Mouse (Mus musculus) hindbrain, embryonic 11.5 days (tissue): ENCODE results near the gene Psmb9. TPM values are rescaled to one million over a fixed set of nuclear protein-coding genes. Genes with fewer than 3 reads are reported as not detected.
"Not testable (repeated sequence)": the region's sequence is repeated elsewhere in the genome, so short reads cannot be mapped to it uniquely, and the experiment has no call there.

Source experiments
- ATAC-seq: fragments of 200-750 bp; cut with Nextera tagmentation; 2 replicates; pipeline ENCODE4 v1.8.0; 2017; ENCODE audit warnings: mild to moderate bottlenecking, moderate TSS enrichment, moderate library complexity; ENCODE audit not compliant: low FRiP score
- DNase-seq: peaks from one replicate; pipeline ENCODE4 v3.0.0-alpha.2; 2015; ENCODE audit warnings: low spot score
- H3K27ac ChIP-seq: fragments of 300-500 bp; sonication (generic); 2 replicates; pipeline ENCODE4 v1.5.1; 2014; ENCODE audit warnings: mild to moderate bottlenecking, low read depth, low read length
- H3K27me3 ChIP-seq: fragments of 300-500 bp; sonication (generic); 2 replicates; pipeline ENCODE4 v1.6.1; 2014; ENCODE audit warnings: mild to moderate bottlenecking, low read length, moderate library complexity, mixed read lengths; ENCODE audit not compliant: control insufficient read depth, insufficient read depth
- H3K36me3 ChIP-seq: fragments of 300-500 bp; sonication (generic); 2 replicates; pipeline ENCODE4 v1.6.1; 2014; ENCODE audit warnings: mild to moderate bottlenecking, low read length, moderate library complexity, mixed read lengths; ENCODE audit not compliant: control insufficient read depth, insufficient read depth
- H3K4me1 ChIP-seq: fragments of 300-500 bp; sonication (generic); replicated peaks from 2 replicates; pipeline ENCODE4 v1.6.1; 2014; ENCODE audit warnings: low read length, mixed read lengths; ENCODE audit not compliant: control insufficient read depth, insufficient read depth
- H3K4me2 ChIP-seq: fragments of 300-500 bp; sonication (generic); replicated peaks from 2 replicates; pipeline ENCODE4 v1.6.1; 2014; ENCODE audit warnings: mild to moderate bottlenecking, low read depth, low read length
- H3K4me3 ChIP-seq: fragments of 300-500 bp; sonication (generic); 2 replicates; pipeline ENCODE4 v1.5.1; 2014; ENCODE audit warnings: low read depth, low read length
- H3K9ac ChIP-seq: fragments of 300-500 bp; sonication (generic); 2 replicates; pipeline ENCODE4 v1.6.1; 2014; ENCODE audit warnings: low read depth, low read length
- H3K9me3 ChIP-seq: fragments of 300-500 bp; sonication (generic); 2 replicates; pipeline ENCODE4 v1.6.1; 2016; ENCODE audit warnings: low read length; ENCODE audit not compliant: control insufficient read depth
- WGBS: fragments of 180-500 bp; shearing (Covaris S2); extraction: QIAGEN DNeasy Blood & Tissue Kit; methylation state at CpG from one replicate; pipeline ENCODE4 v1.1.7; 2014; 5-methylcytosine and 5-hydroxymethylcytosine counted together
- polyA plus RNA-seq: library from polyadenylated mRNA; unstranded; fragments of >200 nt; fragmentation: Nextera tagmentation; extraction: Ambion mirVana; gene quantifications from 2 replicates; pipeline ENCODE4 v1.2.1, GENCODE M21; 2014

Psmb9 gene
- polyA plus RNA-seq: 0.42 and 1.1 TPM in 2 replicates

DNA sequence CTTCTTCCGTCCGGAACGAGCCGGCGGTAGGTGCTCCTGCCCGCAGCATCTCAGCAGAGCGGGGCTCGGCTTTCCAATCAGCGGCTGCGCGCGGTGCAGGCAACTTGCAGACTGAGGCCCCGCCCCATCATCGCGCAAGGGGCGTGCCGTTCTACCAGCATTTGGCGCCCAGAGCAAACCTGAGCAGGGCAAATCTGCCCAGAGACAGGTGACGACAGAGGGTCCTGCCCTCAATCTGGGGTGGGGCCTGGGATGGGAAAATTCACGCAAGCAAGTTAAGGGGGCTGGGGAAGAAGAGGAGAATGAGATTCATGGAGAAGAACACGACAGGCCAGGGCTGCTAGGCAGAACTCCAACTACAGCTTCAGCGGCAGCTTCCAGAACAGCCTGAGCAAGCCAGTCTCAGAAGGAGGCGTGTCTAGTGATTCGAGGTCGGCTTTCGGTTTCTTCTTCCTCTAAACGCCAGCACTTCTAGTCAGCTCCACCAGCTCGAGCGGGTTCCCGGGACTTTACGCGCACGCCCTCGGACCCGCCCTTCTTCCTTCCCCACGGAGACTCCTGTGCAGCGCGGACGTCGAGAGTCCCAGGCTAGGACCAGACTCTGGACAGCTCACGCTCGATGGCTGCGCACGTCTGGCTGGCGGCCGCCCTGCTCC is at the start of gene Psmb9, which contains the start of gene Tap1:
Psmb9 (minus strand) TSS at position 504 of the 656 bp plus-strand sequence.
Tap1 (plus strand) TSS at position 293 of the 656 bp plus-strand sequence.
- peaks cover 49% of the 10 kb centered on the region for H3K27me3 ChIP-seq

DNA sequence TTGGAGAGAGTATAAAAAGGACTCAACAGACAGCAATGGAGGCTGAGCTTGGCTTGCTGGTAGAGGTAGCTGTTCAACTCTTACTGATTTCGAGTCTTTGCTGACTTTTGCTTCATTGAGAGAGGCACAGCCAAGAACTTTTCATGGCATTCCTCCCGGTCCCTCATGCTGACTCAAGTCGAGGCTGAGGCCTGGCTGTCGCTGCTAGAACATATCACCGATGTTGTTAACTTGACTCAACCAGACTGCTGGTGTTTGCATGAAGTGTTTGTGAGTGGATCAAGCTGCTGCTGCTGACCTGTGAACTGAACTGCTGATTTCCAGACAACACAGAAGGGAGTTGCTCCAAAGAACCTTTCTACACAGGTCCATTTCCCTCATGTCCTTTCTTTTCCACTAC is 49.1 kb upstream of the Psmb9 start:
- H3K27me3 ChIP-seq: no peaks in the 10 kb centered on the region
- no peak overlapping the region for H3K27ac ChIP-seq
- 81% methylated on average over 5 of the region's 5 CpGs for WGBS
- no peak overlapping the region for H3K4me2 ChIP-seq
- ATAC-seq (no peak), DNase-seq (no peak)
- H3K9me3 ChIP-seq: no peaks in the 10 kb centered on the region
- H3K4me1 ChIP-seq: no peaks in the 10 kb centered on the region
- H3K9ac ChIP-seq: no peak overlapping the region
- no peak overlapping the region for H3K4me3 ChIP-seq
- H3K36me3 ChIP-seq: no peaks in the 10 kb centered on the region

More for the DNA sequence above, at the start of gene Psmb9, which contains the start of gene Tap1:
- ATAC-seq (peak; percentile 90), DNase-seq (peak; percentile 92)
- peak within 1 kb of the TSS; percentile 36 for H3K4me3 ChIP-seq
- no peaks in the 10 kb centered on the region for H3K9me3 ChIP-seq
- peaks cover 7% of the 10 kb centered on the region for H3K4me1 ChIP-seq
- under 1% methylated on average over 46 of the region's 46 CpGs for WGBS
- no peak within 1 kb of the TSS for H3K27ac ChIP-seq
- H3K36me3 ChIP-seq: no peaks in the 10 kb centered on the region
- H3K9ac ChIP-seq: peak within 1 kb of the TSS; percentile 23; the same call in 1 of the 2 replicates
- peak within 1 kb of the TSS; percentile 78 for H3K4me2 ChIP-seq

DNA sequence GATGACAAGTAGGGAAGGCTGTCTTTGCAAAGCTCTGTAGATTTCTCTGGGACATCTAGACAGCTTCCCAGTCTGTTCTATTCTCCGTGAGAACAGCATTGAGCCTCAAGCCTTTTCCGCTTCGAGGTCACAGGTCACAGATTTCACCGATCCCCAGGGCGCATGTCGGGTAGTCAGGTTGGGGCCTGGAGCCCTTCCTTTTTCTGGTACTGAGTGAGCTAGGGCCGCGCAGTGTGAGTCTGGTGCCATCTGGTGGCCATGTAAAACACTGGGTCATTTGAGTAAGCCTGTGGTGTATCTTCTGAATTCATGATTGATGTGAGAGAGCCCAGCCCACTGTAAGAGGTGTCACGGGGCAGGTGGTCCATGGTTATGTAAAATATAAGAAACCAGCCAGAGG is 47.4 kb upstream of the Psmb9 start:
- Histone ChIP-seq H3K4me3 (no peak overlapping the region), H3K27ac (no peak overlapping the region), H3K27me3 (no peaks in the 10 kb centered on the region), H3K4me2 (no peak overlapping the region), H3K36me3 (no peaks in the 10 kb centered on the region), H3K9ac (no peak overlapping the region), H3K4me1 (no peaks in the 10 kb centered on the region), H3K9me3 (no peaks in the 10 kb centered on the region)
- WGBS: 55% methylated on average over 9 of the region's 9 CpGs
- DNase-seq (peak; percentile 68), ATAC-seq (no peak)

GRCm38 (mm10) chr17:34232021-34232420 is 44.5 kb upstream of the Psmb9 start:
- 87% methylated on average over 5 of the region's 7 CpGs for WGBS
- not testable (repeated sequence) for H3K4me1 ChIP-seq, H3K9me3 ChIP-seq

DNA sequence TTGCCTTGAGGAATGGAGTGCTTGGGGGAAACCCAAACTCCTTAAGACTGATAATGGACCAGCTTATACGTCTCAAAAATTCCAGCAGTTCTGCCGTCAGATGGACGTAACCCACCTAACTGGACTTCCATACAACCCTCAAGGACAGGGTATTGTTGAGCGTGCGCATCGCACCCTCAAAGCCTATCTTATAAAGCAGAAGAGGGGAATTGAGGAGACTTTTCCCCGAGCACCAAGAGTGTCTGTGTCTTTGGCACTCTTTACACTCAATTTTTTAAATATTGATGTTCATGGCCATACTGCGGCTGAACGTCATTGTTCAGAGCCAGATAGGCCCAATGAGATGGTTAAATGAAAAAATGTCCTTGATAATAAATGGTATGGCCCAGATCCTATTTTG is 43.4 kb upstream of the Psmb9 start:
- H3K27ac ChIP-seq, H3K4me2 ChIP-seq, H3K9ac ChIP-seq, DNase-seq, H3K4me1 ChIP-seq, H3K27me3 ChIP-seq, ATAC-seq, H3K4me3 ChIP-seq, H3K9me3 ChIP-seq, H3K36me3 ChIP-seq: not testable (repeated sequence)
- 98% methylated on average over 6 of the region's 9 CpGs for WGBS

More at GRCm38 (mm10) chr17:34232021-34232420, 44.5 kb upstream of the Psmb9 start:
- not testable (repeated sequence) for DNase-seq, H3K27me3 ChIP-seq, H3K9ac ChIP-seq, H3K4me2 ChIP-seq, H3K27ac ChIP-seq, H3K4me3 ChIP-seq, ATAC-seq, H3K36me3 ChIP-seq

- 98% methylated on average over 13 of the region's 23 CpGs for WGBS
- not testable (repeated sequence) for H3K36me3 ChIP-seq, DNase-seq, H3K4me1 ChIP-seq, ATAC-seq, H3K9ac ChIP-seq, H3K27ac ChIP-seq, H3K4me2 ChIP-seq, H3K4me3 ChIP-seq, H3K27me3 ChIP-seq, H3K9me3 ChIP-seq
Measured at GRCm38 (mm10) chr17:34225911-34226310, 38.3 kb upstream of the Psmb9 start.

DNA sequence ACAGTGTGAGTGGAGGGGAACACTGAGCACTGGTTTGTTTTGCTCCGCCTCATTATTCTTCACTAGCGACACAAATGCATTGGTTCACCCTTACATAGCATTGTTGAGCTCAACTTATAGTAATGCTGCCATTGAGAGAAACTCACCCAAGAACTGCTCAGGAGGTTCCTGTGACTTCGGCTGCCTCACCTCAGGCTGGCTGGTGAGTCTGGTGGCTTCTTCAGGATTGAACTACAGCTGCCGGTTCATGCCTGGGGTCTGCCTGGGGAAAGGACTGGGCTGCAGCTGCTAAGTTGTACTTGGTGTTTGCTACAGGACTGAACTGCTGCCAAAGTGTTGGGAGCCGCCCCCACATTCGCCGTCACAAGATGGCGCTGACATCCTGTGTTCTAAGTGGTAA is 37.9 kb upstream of the Psmb9 start:
- H3K9ac ChIP-seq: no peak overlapping the region
- H3K27ac ChIP-seq: no peak overlapping the region
- no peak overlapping the region for H3K4me3 ChIP-seq
- H3K27me3 ChIP-seq: no peaks in the 10 kb centered on the region
- no peaks in the 10 kb centered on the region for H3K4me1 ChIP-seq
- DNase-seq (no peak), ATAC-seq (no peak)
- 96% methylated on average over 8 of the region's 8 CpGs for WGBS
- H3K9me3 ChIP-seq: no peaks in the 10 kb centered on the region
- no peaks in the 10 kb centered on the region for H3K36me3 ChIP-seq
- no peak overlapping the region for H3K4me2 ChIP-seq

- Histone ChIP-seq H3K9me3 (no peaks in the 10 kb centered on the region), H3K27me3 (no peaks in the 10 kb centered on the region), H3K4me2 (no peak overlapping the region), H3K36me3 (no peaks in the 10 kb centered on the region), H3K4me3 (no peak overlapping the region), H3K4me1 (no peaks in the 10 kb centered on the region), H3K27ac (no peak overlapping the region), H3K9ac (no peak overlapping the region)
- WGBS: 90% methylated on average over 3 of the region's 3 CpGs
- no peak for ATAC-seq
- DNase-seq: no peak
Measured at GRCm38 (mm10) chr17:34224816-34225215, 37.3 kb upstream of the Psmb9 start.

GRCm38 (mm10) chr17:34220401-34220800 is 32.8 kb upstream of the Psmb9 start:
- H3K4me3 ChIP-seq, DNase-seq, H3K36me3 ChIP-seq, H3K9ac ChIP-seq, H3K27ac ChIP-seq, H3K4me2 ChIP-seq, ATAC-seq, H3K4me1 ChIP-seq, H3K27me3 ChIP-seq, H3K9me3 ChIP-seq: not testable (repeated sequence)
- 93% methylated on average over 3 of the region's 16 CpGs for WGBS
